Mouse (Mus musculus) bone marrow, adult 2 months (tissue): ENCODE data around the gene Zfp618.

Experiments used
- CTCF ChIP-seq: fragments of 200-500 bp; IDR thresholded peaks from 2 replicates; pipeline ENCODE4 v1.5.1; 2011; ENCODE audit warnings: low read length, control low read depth; ENCODE audit not compliant: control insufficient read depth, insufficient read depth
- POLR2A ChIP-seq: fragments of 200-500 bp; IDR thresholded peaks from 2 replicates; pipeline ENCODE4 v1.6.1; 2011; ENCODE audit warnings: low read depth, mild to moderate bottlenecking, control low read depth, low read length, borderline replicate concordance; ENCODE audit not compliant: control insufficient read depth

DNA sequence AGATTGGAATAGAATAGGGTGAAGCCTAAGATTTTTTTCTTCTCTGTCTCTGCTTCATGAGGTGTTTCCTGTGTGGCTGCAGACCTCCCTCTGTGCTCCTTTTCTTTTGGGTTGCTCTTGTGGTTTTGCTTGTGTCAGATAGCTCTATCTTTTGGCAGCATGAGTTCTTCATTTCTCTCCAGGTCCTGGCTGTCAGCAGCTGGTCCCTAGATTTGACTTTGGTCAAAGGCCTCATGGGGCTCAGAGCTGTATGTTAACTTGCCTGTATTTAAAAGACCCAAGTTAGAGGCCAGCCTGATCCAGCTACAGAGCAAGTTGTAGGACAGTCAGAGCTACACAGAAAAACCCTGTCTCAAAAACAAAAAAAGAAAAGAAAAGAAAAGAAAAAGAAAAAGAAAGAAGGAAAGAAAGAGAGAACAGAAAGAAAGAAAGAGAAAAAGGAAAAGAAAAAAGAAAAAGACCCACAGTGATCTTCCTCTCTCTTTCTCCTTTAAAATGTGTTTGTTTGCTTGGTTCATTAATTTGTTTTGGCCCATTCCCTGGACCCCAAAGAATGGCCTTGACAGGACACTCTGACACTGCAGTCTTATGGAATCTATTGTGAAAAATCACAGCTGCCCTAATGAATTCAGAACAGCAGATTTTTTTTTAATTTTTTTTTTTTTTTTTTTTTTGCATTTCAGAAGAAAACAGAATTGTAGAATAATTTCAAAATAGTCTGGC lies 84.4 kb downstream of the Zfp618 start:
- TF ChIP-seq CTCF (no peak), POLR2A (no peak)
